Mouse (Mus musculus) cortical plate, adult 2 months (tissue): ENCODE data around the gene Esyt1.

Experiments used
- CTCF ChIP-seq: fragments of 200-500 bp; IDR thresholded peaks from 2 replicates; pipeline ENCODE4 v1.5.1; 2011; ENCODE audit warnings: mild to moderate bottlenecking, control low read depth, low read length; ENCODE audit not compliant: insufficient read depth; ENCODE audit errors: extremely low read depth
- POLR2A ChIP-seq: fragments of 200-500 bp; IDR thresholded peaks from 2 replicates; pipeline ENCODE4 v1.6.1; 2011; ENCODE audit warnings: mild to moderate bottlenecking, low read length, control low read depth; ENCODE audit not compliant: insufficient read depth; ENCODE audit errors: extremely low read depth

- TF ChIP-seq POLR2A: no peak
- no peak for TF ChIP-seq CTCF
These were observed 26.5 kb downstream of the Esyt1 start for GRCm38 (mm10) chr10:128499116-128499671.
